Mouse (Mus musculus) heart, postnatal 4 days (tissue): ENCODE measurements at regions not wholly inside any gene's neighbourhood (a gene's known extent, or its start where the extent isn't known, plus 50 kb on each side); places are given as distances from the start of the nearest gene placed in this dataset.
A peak's percentile ranks its signal among the peaks of the same experiment; 100 is the strongest.

Source experiments
- DNase-seq: peaks from one replicate; pipeline ENCODE4 v3.0.0; 2021

DNA sequence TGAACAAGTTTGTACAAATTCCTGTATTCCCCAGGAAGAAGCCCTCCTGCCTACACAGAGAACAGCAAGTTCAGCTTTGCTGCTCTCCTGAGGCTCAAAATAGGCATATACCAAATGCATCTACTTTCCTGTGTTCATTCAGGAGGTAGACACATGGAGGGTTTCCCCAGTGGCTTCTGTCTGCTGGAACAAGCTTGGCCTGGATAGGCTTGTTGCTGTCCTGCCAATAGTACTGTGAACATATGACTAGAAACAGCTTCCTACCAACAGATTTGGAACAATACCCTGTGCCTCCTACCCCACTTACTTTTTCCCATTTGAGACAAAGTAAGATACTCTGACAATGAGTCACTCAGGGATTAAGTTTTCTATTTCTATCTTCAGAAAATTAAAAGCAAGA, 93.8 kb upstream of the Wdpcp start:
- no peak for DNase-seq

DNA sequence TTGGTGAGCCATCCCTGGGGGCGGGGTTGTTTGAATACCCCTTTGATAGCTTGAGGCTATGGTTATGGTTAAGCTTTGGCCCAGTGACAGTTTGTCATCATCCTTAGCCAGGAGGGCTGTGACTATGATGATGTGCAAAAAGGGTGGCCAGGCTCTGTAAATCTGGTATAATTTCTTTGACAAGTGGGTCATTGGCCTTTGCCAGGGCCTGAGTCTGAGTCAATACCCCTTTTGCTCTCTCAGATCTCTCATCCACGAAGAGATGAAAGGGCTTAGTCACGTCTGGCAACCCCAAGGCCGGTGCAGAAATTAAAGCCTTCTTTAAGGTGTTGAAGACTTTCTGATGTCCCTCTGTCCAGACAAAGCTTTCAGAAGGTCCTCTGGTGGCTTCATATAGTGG, 99.7 kb upstream of the Ugp2 start:
- DNase-seq: no peak

DNA sequence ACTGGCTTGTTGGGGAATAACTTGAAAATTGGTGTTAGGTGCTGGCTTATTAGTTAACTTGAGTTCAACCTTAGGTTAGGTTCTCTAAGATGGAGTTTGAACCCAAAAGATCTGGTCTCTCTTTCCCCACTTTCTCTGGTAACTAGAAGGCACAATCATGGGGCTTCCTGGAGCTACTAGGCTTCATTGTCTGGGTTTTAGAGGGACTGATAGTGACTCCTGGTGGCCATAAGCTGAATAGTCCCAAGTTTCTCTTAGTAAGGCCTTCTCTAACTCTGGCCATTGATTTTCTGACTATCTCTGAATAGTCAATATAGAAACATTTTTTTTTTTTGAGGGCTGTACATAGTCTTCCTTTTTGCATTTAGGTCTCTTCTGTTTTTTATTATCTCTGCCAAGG, 97.5 kb upstream of the Ugp2 start:
- peak; percentile 16 for DNase-seq

DNA sequence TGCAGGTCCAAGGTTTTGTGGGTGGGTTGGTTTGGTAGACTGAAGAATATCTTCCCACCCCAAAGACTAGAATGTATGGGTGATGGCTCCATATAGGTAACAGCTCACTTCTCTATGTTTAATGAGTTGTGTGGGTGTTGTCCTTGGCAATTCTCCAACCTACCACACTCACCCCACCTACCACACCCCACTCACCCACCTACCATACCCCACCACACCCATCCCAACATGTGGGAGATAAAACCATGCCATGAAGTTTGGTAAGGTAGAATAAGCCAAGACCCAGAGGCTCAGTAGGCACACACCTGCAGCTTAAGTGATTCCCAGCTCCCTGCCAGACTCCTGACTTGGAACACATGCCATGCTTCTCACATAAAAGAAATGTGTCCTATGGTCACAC, 89.0 kb upstream of the Ugp2 start:
- no peak for DNase-seq

DNA sequence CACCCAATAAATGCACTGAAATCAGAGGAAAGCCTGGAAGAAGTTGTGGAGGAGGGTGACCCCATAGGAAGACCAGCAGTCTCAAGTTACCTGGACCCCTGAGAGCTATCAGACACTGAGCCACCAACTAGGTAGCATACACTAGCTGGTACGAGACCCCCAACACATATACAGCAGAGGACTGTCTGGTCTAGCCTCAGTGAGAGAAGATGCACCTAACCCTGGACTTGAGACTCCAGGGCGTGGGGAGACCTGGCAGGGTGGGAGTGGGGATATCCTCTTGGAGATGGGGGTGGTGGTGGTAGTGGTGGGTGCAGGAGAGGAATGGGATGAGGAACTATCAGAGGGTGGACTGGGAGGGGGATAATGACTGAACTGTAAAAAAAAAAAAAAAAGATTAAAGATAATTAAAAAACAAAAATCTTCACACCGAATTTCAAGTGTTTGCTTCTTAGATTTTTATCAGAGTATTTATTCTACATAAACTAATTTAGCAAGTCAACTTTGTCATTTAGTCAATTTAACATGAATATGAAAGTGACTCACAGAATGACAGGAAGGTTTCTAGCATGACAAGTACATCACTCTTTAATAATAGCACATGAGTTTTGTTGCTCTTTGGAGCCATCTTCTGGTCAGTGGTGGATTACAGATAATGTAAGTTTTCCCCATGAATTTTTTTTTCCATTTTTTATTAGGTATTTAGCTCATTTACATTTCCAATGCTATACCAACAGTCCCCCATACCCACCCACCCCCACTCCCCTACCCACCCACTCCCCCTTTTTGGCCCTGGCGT, 82.5 kb upstream of the Ugp2 start:
- peak; percentile 56 for DNase-seq

DNA sequence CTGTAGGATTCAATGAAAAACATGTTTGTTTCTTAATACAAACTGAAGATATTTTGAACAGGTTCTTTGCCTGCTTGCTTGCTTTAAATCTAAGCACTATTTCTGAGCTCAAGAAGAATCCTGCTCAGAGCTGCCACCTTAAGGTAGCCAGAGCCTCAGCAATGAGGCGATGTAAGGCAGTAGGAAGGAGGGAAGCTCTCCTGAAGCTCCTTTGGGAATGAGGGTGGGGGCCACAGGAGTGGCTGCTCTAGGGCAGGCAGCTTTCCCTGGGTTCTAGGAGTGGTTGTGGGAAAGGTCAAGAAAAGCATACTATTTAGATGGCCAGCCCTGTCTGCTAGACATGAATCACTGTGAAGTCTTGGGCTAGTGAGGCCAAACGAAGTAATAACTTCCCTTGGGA, 62.7 kb upstream of the Ugp2 start:
- DNase-seq: peak; percentile 33

DNA sequence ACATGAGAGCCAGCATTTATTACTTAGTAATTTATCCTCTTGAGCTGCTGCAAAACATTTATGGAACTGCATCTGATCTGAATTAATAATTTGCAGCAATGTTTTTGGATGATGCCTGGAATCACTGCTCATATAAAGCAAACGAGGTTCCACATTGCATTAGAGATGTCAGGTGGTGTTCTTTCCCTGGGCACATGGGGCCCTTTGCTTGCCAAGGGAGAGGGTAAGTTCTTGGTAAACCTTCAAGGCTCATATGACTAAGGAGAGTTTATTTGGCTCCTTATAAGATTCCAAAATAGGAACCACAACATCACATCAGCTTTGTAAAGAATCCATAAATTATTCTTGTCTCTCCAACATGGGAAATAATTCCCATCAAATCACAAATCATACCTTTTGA, 59.0 kb upstream of the Ugp2 start:
- DNase-seq: no peak

DNA sequence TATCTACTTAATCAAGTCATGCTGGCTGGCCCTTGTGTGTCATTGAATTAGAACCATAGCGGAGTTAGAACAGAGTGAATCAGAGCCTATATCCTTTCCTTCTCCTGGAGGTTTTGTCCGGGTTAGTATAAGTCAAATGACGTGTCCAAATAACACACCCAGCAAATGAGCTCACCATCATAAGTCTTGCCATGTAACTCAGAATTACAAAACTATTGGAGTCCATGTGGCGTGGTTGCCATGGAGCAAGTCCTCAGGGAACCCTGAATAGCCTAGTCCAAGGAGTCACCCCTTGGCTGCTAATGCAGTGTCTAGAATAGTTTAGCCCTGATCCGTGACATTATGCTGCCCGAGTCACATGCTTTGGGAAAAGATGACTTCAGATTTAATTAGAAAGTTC, 57.7 kb upstream of the Ugp2 start:
- peak; percentile 64 for DNase-seq

DNA sequence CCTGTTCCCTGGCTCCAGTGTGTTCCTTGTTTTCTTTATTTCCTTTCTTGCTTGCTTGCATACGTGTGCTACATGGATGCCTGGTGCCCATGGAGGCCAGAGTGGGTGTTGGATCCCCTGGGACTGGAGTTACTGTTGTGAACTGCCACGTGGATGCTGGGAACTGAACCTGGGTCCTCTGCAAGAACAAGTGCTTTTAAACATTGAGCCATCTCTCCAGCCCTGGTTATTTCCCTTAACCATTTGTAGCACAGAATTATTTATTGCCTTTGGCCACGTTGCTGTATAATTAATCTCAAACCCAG, 57.0 kb upstream of the Ugp2 start:
- no peak for DNase-seq

DNA sequence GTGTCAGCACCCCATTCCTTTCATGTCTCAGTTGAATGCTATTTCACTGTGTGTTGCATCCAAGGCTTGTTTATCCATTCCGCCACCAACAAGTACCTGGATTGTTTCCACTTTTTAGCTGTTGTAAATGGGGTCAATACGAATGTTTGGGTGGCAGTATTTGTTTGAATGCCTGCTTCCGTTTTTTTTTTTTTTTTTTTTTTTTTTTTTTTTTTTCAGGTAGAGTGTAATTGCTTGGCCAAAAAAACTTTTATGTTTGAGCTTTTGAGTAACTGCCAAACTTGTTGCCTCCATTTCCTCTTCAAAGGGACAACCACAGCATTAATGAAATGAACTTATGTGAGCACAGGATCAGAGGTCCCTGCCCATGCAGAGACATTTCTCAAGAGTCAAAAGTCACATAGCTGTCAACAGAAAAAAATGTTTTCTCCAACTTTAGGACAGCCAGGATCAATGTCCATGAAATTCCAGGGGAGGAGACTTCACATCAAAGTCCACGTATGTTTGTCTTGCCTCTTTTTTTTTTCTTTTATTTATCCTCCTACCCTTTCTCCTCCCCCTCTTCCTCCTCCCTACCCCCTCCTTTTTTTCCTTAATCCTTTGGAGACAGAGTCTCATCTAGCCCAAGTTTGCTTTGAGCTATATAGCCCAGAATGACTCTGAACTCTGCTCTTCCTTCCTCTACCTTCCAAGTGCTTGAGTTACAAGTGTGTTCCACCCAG, 56.5 kb upstream of the Ugp2 start:
- no peak for DNase-seq

DNA sequence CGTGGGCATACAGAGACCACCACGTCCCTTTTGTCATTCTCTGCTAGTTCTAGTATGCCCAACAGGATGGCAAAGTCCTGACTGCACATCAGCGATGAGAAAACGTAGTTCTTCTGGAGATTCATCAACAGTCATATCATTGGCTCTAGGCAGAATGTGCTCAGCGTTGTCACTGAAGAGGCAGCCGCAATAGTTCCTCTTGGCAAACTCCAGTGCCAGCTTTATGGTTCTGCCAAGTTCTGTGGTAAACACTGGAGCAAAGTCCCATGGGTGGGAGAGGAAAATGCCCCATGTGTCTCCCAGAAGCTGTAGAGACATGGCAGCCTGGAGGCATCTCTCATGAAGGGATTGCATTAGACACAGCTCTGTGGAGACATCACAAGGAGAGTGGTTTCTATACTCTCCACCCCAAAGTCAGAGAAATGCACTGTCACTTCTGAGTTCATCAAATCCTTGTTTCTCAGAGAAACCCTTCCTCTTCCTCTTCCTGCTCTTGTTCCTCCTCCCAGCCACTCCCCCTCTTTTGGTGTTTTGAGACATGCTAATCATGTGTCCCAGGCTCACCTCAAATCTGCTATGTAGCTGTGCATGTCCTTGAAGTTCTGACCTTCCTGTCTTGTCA, 54.6 kb upstream of the Ugp2 start:
- no peak for DNase-seq

DNA sequence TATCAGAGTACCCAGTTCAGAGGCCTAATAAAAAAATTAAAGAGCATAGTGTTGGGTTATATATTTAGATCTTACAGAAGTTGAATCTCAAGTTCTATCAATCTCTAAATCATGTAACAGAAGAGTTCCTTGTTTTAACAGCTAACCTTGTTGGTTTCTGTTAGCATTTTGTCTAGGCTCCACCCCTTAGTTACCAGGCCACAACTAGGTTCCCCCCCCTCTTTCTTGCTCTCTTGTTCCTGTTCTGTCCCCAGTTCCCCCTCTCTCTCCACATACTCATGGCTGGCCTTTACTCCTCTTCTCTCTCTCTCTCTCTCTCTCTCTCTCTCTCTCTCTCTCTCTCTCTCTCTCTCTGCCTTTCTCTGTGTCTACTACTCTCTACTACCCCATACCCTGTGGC, 53.3 kb upstream of the Ugp2 start:
- DNase-seq: no peak

DNA sequence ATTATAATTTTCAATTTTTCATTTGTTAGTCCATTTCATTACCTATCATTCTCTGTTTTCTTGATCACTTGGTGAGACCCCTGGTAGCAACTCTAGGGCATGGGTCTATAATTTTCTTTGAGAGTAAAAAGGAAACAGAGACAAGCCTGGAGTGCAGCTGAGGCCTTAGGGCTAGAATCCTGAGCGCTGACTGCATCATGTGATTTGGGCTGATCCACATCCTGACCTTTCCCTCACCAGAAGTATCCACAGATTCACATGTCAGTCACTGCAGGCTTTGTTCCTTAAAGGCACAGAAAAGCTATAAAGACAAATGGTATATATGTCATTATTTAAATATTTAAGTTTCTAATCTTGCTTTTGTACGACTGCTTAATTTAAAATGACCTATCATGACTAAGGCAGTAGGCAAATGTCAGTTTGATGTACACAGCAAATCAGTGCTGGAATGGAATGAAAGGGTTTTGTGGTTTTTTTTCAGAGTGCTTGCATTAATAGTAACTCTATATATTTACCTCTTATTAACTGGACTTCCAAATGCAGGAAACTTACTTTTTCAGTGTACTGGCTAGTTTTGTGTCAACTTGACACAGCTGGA, 51.4 kb upstream of the Ugp2 start:
- DNase-seq: no peak
